Mouse (Mus musculus): ENCODE measurements at regions not wholly inside any gene's neighbourhood (a gene's known extent, or its start where the extent isn't known, plus 50 kb on each side); places are given as distances from the start of the nearest gene placed in this dataset.

- DNase-seq = no peak
Measured at GRCm38 (mm10) chr5:141054991-141055390, 54.6 kb upstream of the Card11 start.

GRCm38 (mm10) chr5:141055596-141056343 is 55.4 kb upstream of the Card11 start:
- no peak for DNase-seq

- no peak for DNase-seq
Measured at GRCm38 (mm10) chr5:141058141-141058540, 57.8 kb upstream of the Card11 start.

GRCm38 (mm10) chr5:141058863-141059262 is 58.5 kb upstream of the Card11 start:
- no peak for DNase-seq

GRCm38 (mm10) chr5:141062144-141062543 is 61.8 kb upstream of the Card11 start:
- no peak for DNase-seq

- DNase-seq = no peak
Measured at GRCm38 (mm10) chr5:141067561-141067960, 67.2 kb upstream of the Card11 start.

- peak; percentile 34 to 37 for DNase-seq
Measured at GRCm38 (mm10) chr5:141074457-141074856, 74.1 kb upstream of the Card11 start.

- DNase-seq = no peak
Measured at GRCm38 (mm10) chr5:141076158-141076557, 75.8 kb upstream of the Card11 start.

GRCm38 (mm10) chr5:141076942-141077341 is 76.6 kb upstream of the Card11 start:
- DNase-seq = no peak

- no peak for DNase-seq
Measured at GRCm38 (mm10) chr5:141080896-141081295, 80.5 kb upstream of the Card11 start.

- peak in 1 of 2 experiments; percentile 35 for DNase-seq
Measured at GRCm38 (mm10) chr5:141084056-141084730, 83.8 kb upstream of the Card11 start.

- no peak for DNase-seq
Measured at GRCm38 (mm10) chr5:141084746-141085145, 84.4 kb upstream of the Card11 start.

GRCm38 (mm10) chr5:141091676-141092075 is 91.3 kb upstream of the Card11 start:
- DNase-seq = no peak

GRCm38 (mm10) chr5:141093641-141094040 is 93.3 kb upstream of the Card11 start:
- peak; percentile 45 to 64 for DNase-seq

GRCm38 (mm10) chr5:141097878-141098277 is 97.5 kb upstream of the Card11 start:
- no peak for DNase-seq

- DNase-seq = no peak
Measured at GRCm38 (mm10) chr5:141111666-141112065, 111.3 kb upstream of the Card11 start.

GRCm38 (mm10) chr5:141115273-141115904 is 115.0 kb upstream of the Card11 start:
- no peak for DNase-seq

GRCm38 (mm10) chr5:141115963-141116362 is 115.6 kb upstream of the Card11 start:
- DNase-seq = peak; percentile 77 to 82

GRCm38 (mm10) chr5:141125870-141126269 is 115.4 kb upstream of the Sdk1 start:
- DNase-seq = no peak

GRCm38 (mm10) chr5:141126536-141126935 is 114.8 kb upstream of the Sdk1 start:
- no peak for DNase-seq

- DNase-seq = no peak
Measured at GRCm38 (mm10) chr5:141131036-141131435, 110.3 kb upstream of the Sdk1 start.

GRCm38 (mm10) chr5:141131906-141132305 is 109.4 kb upstream of the Sdk1 start:
- DNase-seq = no peak

GRCm38 (mm10) chr5:141136239-141136638 is 105.1 kb upstream of the Sdk1 start:
- DNase-seq = no peak

- no peak for DNase-seq
Measured at GRCm38 (mm10) chr5:141137716-141138115, 103.6 kb upstream of the Sdk1 start.
